Mouse (Mus musculus) T-cell, adult 2 months (primary cell): ENCODE results near the gene Nanp.

Experiments used
- DNase-seq: peaks from one replicate; pipeline ENCODE4 v3.0.0; 2022; ENCODE audit warnings: low spot score

Nanp gene

DNA sequence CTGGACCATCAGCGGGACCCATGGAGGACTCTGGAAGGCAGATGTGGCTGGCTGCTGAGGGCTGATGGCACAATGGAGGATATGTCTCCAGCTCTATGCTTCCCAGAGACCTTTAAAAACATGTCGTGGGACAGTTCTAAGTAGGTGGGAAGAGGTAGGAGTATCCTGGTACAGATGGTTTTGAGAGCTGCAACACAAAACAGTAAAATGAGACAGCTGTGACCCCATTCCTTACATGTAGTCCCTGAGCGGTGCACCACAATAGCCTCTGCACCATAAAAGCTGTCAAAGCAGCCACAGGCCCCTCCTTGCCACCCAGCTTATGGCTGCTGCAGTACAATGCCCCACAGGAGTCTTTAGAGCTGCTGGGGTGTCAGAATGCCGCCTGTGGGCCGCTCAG lies 41.6 kb downstream of the Nanp start:
- no peak for DNase-seq

GRCm38 (mm10) chr2:150995324-150995723 lies 43.9 kb downstream of the Nanp start:
- no peak for DNase-seq

- DNase-seq: no peak
Observed at GRCm38 (mm10) chr2:150991050-150991449, 48.1 kb downstream of the Nanp start.

DNA sequence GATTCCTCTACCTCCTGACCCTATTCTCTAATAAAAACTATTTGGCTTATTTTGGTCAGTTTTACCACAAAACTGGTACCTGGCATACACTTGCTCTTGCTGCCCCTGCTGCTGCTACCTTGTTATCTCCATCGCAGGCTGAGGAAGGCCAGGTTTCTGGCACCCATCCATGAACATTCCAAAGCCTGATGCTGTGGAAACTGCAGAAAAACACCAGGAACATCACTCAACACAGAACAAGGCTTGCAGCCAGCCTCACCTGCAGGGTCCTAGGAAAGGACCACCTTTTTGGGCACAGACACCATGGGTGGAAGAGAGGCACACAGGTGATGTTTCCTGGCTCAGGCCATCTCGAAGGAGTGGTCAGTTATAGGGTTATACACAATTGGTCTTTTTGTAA lies 48.7 kb downstream of the Nanp start:
- DNase-seq: no peak

- no peak for DNase-seq
Observed at GRCm38 (mm10) chr2:150985359-150985758, 53.8 kb downstream of the Nanp start.

- DNase-seq: no peak
Observed at GRCm38 (mm10) chr2:150982051-150982450, 57.1 kb downstream of the Nanp start.

DNA sequence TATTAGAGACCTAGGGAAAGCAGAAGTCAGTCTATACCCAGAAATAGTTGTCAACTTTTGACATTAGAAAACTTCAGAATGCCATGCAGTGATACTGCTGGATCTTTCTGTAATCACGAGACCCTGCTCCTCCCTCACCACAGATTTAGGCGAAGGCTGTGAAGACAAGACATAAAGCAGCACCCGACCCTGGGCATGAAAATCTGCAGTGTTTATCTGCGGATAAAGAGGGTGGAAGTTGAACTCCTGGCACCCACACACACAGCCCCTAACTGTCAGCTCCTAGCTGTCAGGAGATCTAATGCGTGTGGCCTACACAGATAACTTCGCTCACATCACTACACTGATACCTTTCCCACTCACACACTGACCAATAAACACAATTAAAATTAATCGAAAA lies 57.7 kb downstream of the Nanp start:
- DNase-seq: no peak

GRCm38 (mm10) chr2:150979861-150980620 lies 59.2 kb downstream of the Nanp start:
- DNase-seq: no peak
